Mouse (Mus musculus): ENCODE data around the gene Olfr1134. TPM values are rescaled to one million over a fixed set of nuclear protein-coding genes. Genes with fewer than 3 reads are reported as not detected.
"Not testable (repeated sequence)": the region's sequence is repeated elsewhere in the genome, so short reads cannot be mapped to it uniquely, and the experiment has no call there.

The Olfr1134 gene
- 0.11 TPM in 1 of 2 replicates, not detected in the other for polyA plus RNA-seq (2012; rRNA removed)

- no peak for DNase-seq (ENCODE audit: extremely low spot score in 1 of 2, low spot score in 1 of 2)
Measured at GRCm38 (mm10) chr2:87658360-87658759, at the start of gene Olfr1134. Gene Olfr1134 (minus strand): TSS chr2:87658460.

- no peak for DNase-seq (ENCODE audit: extremely low spot score in 1 of 2, low spot score in 1 of 2)
Measured at GRCm38 (mm10) chr2:87693847-87694246, 35.6 kb upstream of the Olfr1134 start, which contains the start of gene Olfr1136. Gene Olfr1136 (minus strand): TSS chr2:87693947.

GRCm38 (mm10) chr2:87673564-87673963 is 15.3 kb upstream of the Olfr1134 start, which contains the start of gene Olfr1135:
Gene Olfr1135 (minus strand): TSS chr2:87673664.
- no peak for DNase-seq (ENCODE audit: extremely low spot score in 1 of 2, low spot score in 1 of 2)

- no peak for DNase-seq (ENCODE audit: extremely low spot score in 1 of 2, low spot score in 1 of 2)
Measured at GRCm38 (mm10) chr2:87647274-87647673, 11.0 kb downstream of the Olfr1134 start, which contains the start of gene Olfr1133. Gene Olfr1133 (minus strand): TSS chr2:87647374.

GRCm38 (mm10) chr2:87642441-87642840 is 15.8 kb downstream of the Olfr1134 start:
- no peak for DNase-seq (ENCODE audit: extremely low spot score in 1 of 2, low spot score in 1 of 2)

- no peak for DNase-seq (ENCODE audit: extremely low spot score in 1 of 2, low spot score in 1 of 2)
Measured at GRCm38 (mm10) chr2:87637435-87637834, 20.8 kb downstream of the Olfr1134 start, which contains the start of gene Olfr1132. Gene Olfr1132 (minus strand): TSS chr2:87637535.

GRCm38 (mm10) chr2:87626804-87627203 is 31.5 kb downstream of the Olfr1134 start, which contains the start of gene Olfr1131:
Gene Olfr1131 (plus strand): TSS chr2:87627104.
- no peak for DNase-seq (ENCODE audit: extremely low spot score in 1 of 2, low spot score in 1 of 2)

- not testable (repeated sequence) for DNase-seq (ENCODE audit: extremely low spot score in 1 of 2, low spot score in 1 of 2)
Measured at GRCm38 (mm10) chr2:87605912-87606311, 52.3 kb downstream of the Olfr1134 start, which contains the start of gene Olfr1130. Gene Olfr1130 (plus strand): TSS chr2:87606212.

Other genes with a start within 250 kb of the Olfr1134 start
- not detected in 2 replicates for gene Olfr1123, start 241.8 kb downstream of the Olfr1134 start, polyA plus RNA-seq (2012; rRNA removed)
- gene Olfr1124, start 228.2 kb downstream of the Olfr1134 start, polyA plus RNA-seq (2012; rRNA removed), result not detected in 2 replicates
- gene Olfr1126, start 204.5 kb downstream of the Olfr1134 start, polyA plus RNA-seq (2012; rRNA removed), result not detected in 2 replicates
- gene Pramel7, start 161.4 kb downstream of the Olfr1134 start, polyA plus RNA-seq (2012; rRNA removed), result not detected in 2 replicates
- not detected in 2 replicates for gene Pramel6, start 151.9 kb downstream of the Olfr1134 start, polyA plus RNA-seq (2012; rRNA removed)
- not detected in 2 replicates for gene Olfr153, start 126.7 kb downstream of the Olfr1134 start, polyA plus RNA-seq (2012; rRNA removed)
- gene Olfr1128, start 112.9 kb downstream of the Olfr1134 start, polyA plus RNA-seq (2012; rRNA removed), result not detected in 2 replicates
- gene Olfr1129, start 84.6 kb downstream of the Olfr1134 start, polyA plus RNA-seq (2012; rRNA removed), result not detected in 2 replicates
- gene Olfr1130, start 52.2 kb downstream of the Olfr1134 start, polyA plus RNA-seq (2012; rRNA removed), result not detected in 2 replicates
- gene Olfr1131, start 31.4 kb downstream of the Olfr1134 start, polyA plus RNA-seq (2012; rRNA removed), result not detected in 2 replicates
- gene Olfr1132, start 20.9 kb downstream of the Olfr1134 start, polyA plus RNA-seq (2012; rRNA removed), result not detected in 2 replicates
- not detected in 2 replicates for gene Olfr1133, start 11.1 kb downstream of the Olfr1134 start, polyA plus RNA-seq (2012; rRNA removed)
- gene Olfr1135, start 15.2 kb upstream of the Olfr1134 start, polyA plus RNA-seq (2012; rRNA removed), result not detected in 2 replicates
- gene Olfr1136, start 35.5 kb upstream of the Olfr1134 start, polyA plus RNA-seq (2012; rRNA removed), result not detected in 2 replicates
- 0.02 TPM in 1 of 2 replicates, not detected in the other for gene Olfr1137, start 54.7 kb upstream of the Olfr1134 start, polyA plus RNA-seq (2012; rRNA removed)
- not detected in 2 replicates for gene Olfr1138, start 81.5 kb upstream of the Olfr1134 start, polyA plus RNA-seq (2012; rRNA removed)
- gene Olfr1140, start 85.3 kb upstream of the Olfr1134 start, polyA plus RNA-seq (2012; rRNA removed), result 0.13 TPM in 1 of 2 replicates, not detected in the other
- gene Olfr1141, start 95.5 kb upstream of the Olfr1134 start, polyA plus RNA-seq (2012; rRNA removed), result not detected in 2 replicates
- 0.11 TPM in 1 of 2 replicates, not detected in the other for gene Olfr152, start 121.0 kb upstream of the Olfr1134 start, polyA plus RNA-seq (2012; rRNA removed)
- gene Olfr1143, start 142.1 kb upstream of the Olfr1134 start, polyA plus RNA-seq (2012; rRNA removed), result not detected in 2 replicates
- gene Olfr1145, start 151.4 kb upstream of the Olfr1134 start, polyA plus RNA-seq (2012; rRNA removed), result not detected in 2 replicates
- not detected in 2 replicates for gene Olfr1148, start 172.1 kb upstream of the Olfr1134 start, polyA plus RNA-seq (2012; rRNA removed)
- not detected in 2 replicates for gene Olfr1150-ps1, start 185.5 kb upstream of the Olfr1134 start, polyA plus RNA-seq (2012; rRNA removed)
- not detected in 2 replicates for gene Olfr1151, start 197.4 kb upstream of the Olfr1134 start, polyA plus RNA-seq (2012; rRNA removed)
- gene Olfr1152, start 208.0 kb upstream of the Olfr1134 start, polyA plus RNA-seq (2012; rRNA removed), result not detected in 2 replicates
- not detected in 2 replicates for gene Olfr1153, start 236.5 kb upstream of the Olfr1134 start, polyA plus RNA-seq (2012; rRNA removed)
- not detected in 2 replicates for gene Olfr1154, start 246.7 kb upstream of the Olfr1134 start, polyA plus RNA-seq (2012; rRNA removed)